Mouse (Mus musculus): Measurements from ENCODE around the gene Ctnnd1. TPM values are rescaled to one million over a fixed set of nuclear protein-coding genes. Genes with fewer than 3 reads are reported as not detected.
A peak's percentile ranks its signal among the peaks of the same experiment; 100 is the strongest.

Ctnnd1 gene
- polyA plus RNA-seq, 1 experiment from 2014 or later, result 36.2 TPM

- Histone ChIP-seq H3K36me3 (ENCODE audit: control insufficient read depth, insufficient read depth, low read length) (no peaks in the 10 kb centered on the region), H3K4me1 (replicated peaks; ENCODE audit: control insufficient read depth, insufficient read depth, low read length) (no peaks in the 10 kb centered on the region), H3K27me3 (ENCODE audit: control insufficient read depth, insufficient read depth, low read length) (no peaks in the 10 kb centered on the region), H3K4me2 (ENCODE audit: low read depth, low read length, severe bottlenecking) (no peak overlapping the region), H3K4me3 (ENCODE audit: low read depth, low read length) (no peak overlapping the region), H3K9ac (ENCODE audit: low read length) (no peak overlapping the region), H3K9me3 (ENCODE audit: control insufficient read depth, low read length) (no peaks in the 10 kb centered on the region), H3K27ac (ENCODE audit: low read depth, low read length) (no peak overlapping the region)
- no peak for ATAC-seq (replicated peaks; ENCODE audit: low FRiP score)
- 86% methylated on average over 1 of the region's 1 CpGs for WGBS
- no peak for DNase-seq (ENCODE audit: low spot score)
Observed at GRCm38 (mm10) chr2:84655864-84656263, 5.3 kb upstream of the Ctnnd1 start.

GRCm38 (mm10) chr2:84653354-84653753 lies 2.8 kb upstream of the Ctnnd1 start:
- no peaks in the 10 kb centered on the region for H3K9me3 ChIP-seq (ENCODE audit: control insufficient read depth, low read length)
- H3K27ac ChIP-seq (ENCODE audit: low read depth, low read length), result no peak overlapping the region
- no peaks in the 10 kb centered on the region for H3K27me3 ChIP-seq (ENCODE audit: control insufficient read depth, insufficient read depth, low read length)
- no peak for DNase-seq (ENCODE audit: low spot score)
- no peak overlapping the region for H3K9ac ChIP-seq (ENCODE audit: low read length)
- H3K4me1 ChIP-seq (replicated peaks; ENCODE audit: control insufficient read depth, insufficient read depth, low read length), result no peaks in the 10 kb centered on the region
- H3K4me3 ChIP-seq (ENCODE audit: low read depth, low read length), result no peak overlapping the region
- H3K36me3 ChIP-seq (ENCODE audit: control insufficient read depth, insufficient read depth, low read length), result no peaks in the 10 kb centered on the region
- no peak overlapping the region for H3K4me2 ChIP-seq (ENCODE audit: low read depth, low read length, severe bottlenecking)
- no peak for ATAC-seq (replicated peaks; ENCODE audit: low FRiP score)

GRCm38 (mm10) chr2:84649674-84650073 lies 891 bp downstream of the Ctnnd1 start:
- Histone ChIP-seq H3K27me3 (ENCODE audit: control insufficient read depth, insufficient read depth, low read length) (no peaks in the 10 kb centered on the region), H3K4me1 (replicated peaks; ENCODE audit: control insufficient read depth, insufficient read depth, low read length) (no peaks in the 10 kb centered on the region), H3K27ac (ENCODE audit: low read depth, low read length) (no peak overlapping the region), H3K4me3 (ENCODE audit: low read depth, low read length) (peak overlapping the region; percentile 65), H3K4me2 (ENCODE audit: low read depth, low read length, severe bottlenecking) (peak overlapping the region; percentile 73), H3K36me3 (ENCODE audit: control insufficient read depth, insufficient read depth, low read length) (no peaks in the 10 kb centered on the region), H3K9me3 (ENCODE audit: control insufficient read depth, low read length) (no peaks in the 10 kb centered on the region), H3K9ac (ENCODE audit: low read length) (peak overlapping the region; percentile 83)
- DNase-seq (ENCODE audit: low spot score), result no peak
- ATAC-seq (replicated peaks; ENCODE audit: low FRiP score), result no peak
- 0% methylated on average over 10 of the region's 10 CpGs for WGBS

- WGBS, result 53% methylated on average over 6 of the region's 6 CpGs
- Histone ChIP-seq H3K36me3 (ENCODE audit: control insufficient read depth, insufficient read depth, low read length) (no peaks in the 10 kb centered on the region), H3K4me3 (ENCODE audit: low read depth, low read length) (peak overlapping the region; percentile 20), H3K9me3 (ENCODE audit: control insufficient read depth, low read length) (no peaks in the 10 kb centered on the region), H3K27me3 (ENCODE audit: control insufficient read depth, insufficient read depth, low read length) (no peaks in the 10 kb centered on the region), H3K27ac (ENCODE audit: low read depth, low read length) (no peak overlapping the region), H3K4me1 (replicated peaks; ENCODE audit: control insufficient read depth, insufficient read depth, low read length) (no peaks in the 10 kb centered on the region), H3K4me2 (ENCODE audit: low read depth, low read length, severe bottlenecking) (peak overlapping the region; percentile 41), H3K9ac (ENCODE audit: low read length) (peak overlapping the region; percentile 44; the same call in 1 of the 2 replicates)
- no peak for DNase-seq (ENCODE audit: low spot score)
- ATAC-seq (replicated peaks; ENCODE audit: low FRiP score), result no peak
Observed at GRCm38 (mm10) chr2:84648369-84648768, 2.2 kb downstream of the Ctnnd1 start.

GRCm38 (mm10) chr2:84647051-84647568 lies 3.5 kb downstream of the Ctnnd1 start:
- DNase-seq (ENCODE audit: low spot score) (no peak), ATAC-seq (replicated peaks; ENCODE audit: low FRiP score) (no peak)
- Histone ChIP-seq H3K9ac (ENCODE audit: low read length) (no peak overlapping the region), H3K27me3 (ENCODE audit: control insufficient read depth, insufficient read depth, low read length) (no peaks in the 10 kb centered on the region), H3K9me3 (ENCODE audit: control insufficient read depth, low read length) (no peaks in the 10 kb centered on the region), H3K4me2 (ENCODE audit: low read depth, low read length, severe bottlenecking) (no peak overlapping the region), H3K27ac (ENCODE audit: low read depth, low read length) (no peak overlapping the region), H3K4me1 (replicated peaks; ENCODE audit: control insufficient read depth, insufficient read depth, low read length) (no peaks in the 10 kb centered on the region), H3K4me3 (ENCODE audit: low read depth, low read length) (no peak overlapping the region), H3K36me3 (ENCODE audit: control insufficient read depth, insufficient read depth, low read length) (no peaks in the 10 kb centered on the region)
- WGBS, result 93% methylated on average over 6 of the region's 6 CpGs

- DNase-seq (ENCODE audit: low spot score) (no peak), ATAC-seq (replicated peaks; ENCODE audit: low FRiP score) (no peak)
- Histone ChIP-seq H3K36me3 (ENCODE audit: control insufficient read depth, insufficient read depth, low read length) (no peaks in the 10 kb centered on the region), H3K9ac (ENCODE audit: low read length) (no peak overlapping the region), H3K4me3 (ENCODE audit: low read depth, low read length) (no peak overlapping the region), H3K27ac (ENCODE audit: low read depth, low read length) (no peak overlapping the region), H3K4me2 (ENCODE audit: low read depth, low read length, severe bottlenecking) (no peak overlapping the region), H3K27me3 (ENCODE audit: control insufficient read depth, insufficient read depth, low read length) (no peaks in the 10 kb centered on the region), H3K4me1 (replicated peaks; ENCODE audit: control insufficient read depth, insufficient read depth, low read length) (no peaks in the 10 kb centered on the region), H3K9me3 (ENCODE audit: control insufficient read depth, low read length) (no peaks in the 10 kb centered on the region)
- 87% methylated on average over 1 of the region's 1 CpGs for WGBS
Observed at GRCm38 (mm10) chr2:84646138-84646537, 4.4 kb downstream of the Ctnnd1 start.

- no peak overlapping the region for H3K9ac ChIP-seq (ENCODE audit: low read length)
- H3K4me3 ChIP-seq (ENCODE audit: low read depth, low read length), result no peak overlapping the region
- no peak for DNase-seq (ENCODE audit: low spot score)
- H3K27me3 ChIP-seq (ENCODE audit: control insufficient read depth, insufficient read depth, low read length), result no peaks in the 10 kb centered on the region
- no peak for ATAC-seq (replicated peaks; ENCODE audit: low FRiP score)
- H3K36me3 ChIP-seq (ENCODE audit: control insufficient read depth, insufficient read depth, low read length), result no peaks in the 10 kb centered on the region
- H3K27ac ChIP-seq (ENCODE audit: low read depth, low read length), result no peak overlapping the region
- H3K4me2 ChIP-seq (ENCODE audit: low read depth, low read length, severe bottlenecking), result no peak overlapping the region
- no peaks in the 10 kb centered on the region for H3K9me3 ChIP-seq (ENCODE audit: control insufficient read depth, low read length)
- peaks cover 18% of the 10 kb centered on the region for H3K4me1 ChIP-seq (replicated peaks; ENCODE audit: control insufficient read depth, insufficient read depth, low read length)
Observed at GRCm38 (mm10) chr2:84640833-84641232, 9.7 kb downstream of the Ctnnd1 start.

GRCm38 (mm10) chr2:84638428-84639220 lies 11.9 kb downstream of the Ctnnd1 start:
- Histone ChIP-seq H3K9me3 (ENCODE audit: control insufficient read depth, low read length) (no peaks in the 10 kb centered on the region), H3K9ac (ENCODE audit: low read length) (no peak overlapping the region), H3K27me3 (ENCODE audit: control insufficient read depth, insufficient read depth, low read length) (no peaks in the 10 kb centered on the region), H3K36me3 (ENCODE audit: control insufficient read depth, insufficient read depth, low read length) (no peaks in the 10 kb centered on the region), H3K27ac (ENCODE audit: low read depth, low read length) (no peak overlapping the region; the same call in 1 of the 2 replicates), H3K4me3 (ENCODE audit: low read depth, low read length) (no peak overlapping the region), H3K4me2 (ENCODE audit: low read depth, low read length, severe bottlenecking) (no peak overlapping the region), H3K4me1 (replicated peaks; ENCODE audit: control insufficient read depth, insufficient read depth, low read length) (peaks cover 24% of the 10 kb centered on the region)
- DNase-seq (ENCODE audit: low spot score) (no peak), ATAC-seq (replicated peaks; ENCODE audit: low FRiP score) (no peak)
- WGBS, result 72% methylated on average over 5 of the region's 5 CpGs

All from forebrain, embryonic 11.5 days (tissue).